Mouse (Mus musculus) liver, adult 2 months (tissue): Measurements from ENCODE around the gene Slu7. TPM values are rescaled to one million over a fixed set of nuclear protein-coding genes. Genes with fewer than 3 reads are reported as not detected.

Experiments
- DNase-seq: peaks from one replicate; pipeline ENCODE4 v3.0.0-alpha.2; 2011; ENCODE audit warnings: low read depth, low spot score; ENCODE audit errors: extremely low read depth
- H3K27ac ChIP-seq: fragments of 200-500 bp; replicated peaks from 2 replicates; pipeline ENCODE4 v1.5.1; 2012; ENCODE audit warnings: low read depth, mild to moderate bottlenecking, control low read depth, inconsistent platforms, low read length; ENCODE audit not compliant: insufficient read depth
- H3K27me3 ChIP-seq: fragments of 200-500 bp; 2 replicates; pipeline ENCODE4 v1.6.1; 2012; ENCODE audit warnings: mild to moderate bottlenecking, moderate library complexity, low read length, inconsistent platforms; ENCODE audit not compliant: control insufficient read depth, insufficient read depth
- H3K36me3 ChIP-seq: fragments of 200-500 bp; 2 replicates; pipeline ENCODE4 v1.6.1; 2012; ENCODE audit warnings: low read length, inconsistent platforms; ENCODE audit not compliant: control insufficient read depth, insufficient read depth
- H3K4me1 ChIP-seq: fragments of 200-500 bp; 2 replicates; pipeline ENCODE4 v1.6.1; 2011; ENCODE audit warnings: low read length; ENCODE audit not compliant: control insufficient read depth, insufficient read depth
- H3K4me3 ChIP-seq: fragments of 200-500 bp; 2 replicates; pipeline ENCODE4 v1.5.1; 2011; ENCODE audit warnings: low read depth, mild to moderate bottlenecking, control low read depth, low read length, moderate library complexity; ENCODE audit not compliant: insufficient read depth
- H3K79me2 ChIP-seq: fragments of 200-500 bp; 2 replicates; pipeline ENCODE4 v1.6.1; 2012; ENCODE audit warnings: inconsistent platforms, mild to moderate bottlenecking, low read length, moderate library complexity; ENCODE audit not compliant: control insufficient read depth, insufficient read depth
- H3K9ac ChIP-seq: fragments of 200-500 bp; 2 replicates; pipeline ENCODE4 v1.6.1; 2012; ENCODE audit warnings: low read depth, mild to moderate bottlenecking, control low read depth, inconsistent platforms, low read length
- CTCF ChIP-seq: fragments of 200-500 bp; IDR thresholded peaks from 2 replicates; pipeline ENCODE4 v1.5.1; 2011; ENCODE audit warnings: low read depth, low read length, control low read depth
- POLR2A ChIP-seq: fragments of 200-500 bp; IDR thresholded peaks from 2 replicates; pipeline ENCODE4 v1.6.1; 2011; ENCODE audit warnings: low read length, control low read depth; ENCODE audit not compliant: insufficient read depth; ENCODE audit errors: extremely low read depth
- WGBS: fragments of 180-500 bp; shearing (Covaris S2); methylation state at CpG from one replicate; pipeline ENCODE4 v1.1.7; 2018; 5-methylcytosine and 5-hydroxymethylcytosine counted together
- polyA plus RNA-seq: library from polyadenylated mRNA; depleted of rRNA; stranded (reverse); fragments of >200 nt; gene quantifications from 2 replicates; pipeline ENCODE4 v1.2.3, GENCODE M21; 2012
- total RNA-seq: library from RNA; depleted of rRNA; stranded (reverse); fragments of >200 nt; gene quantifications from 2 replicates; pipeline ENCODE4 v1.2.3, GENCODE M21; 2014

Slu7 gene
- total and polyA plus RNA-seq, 2 experiments = 1.7 to 13.2 TPM

GRCm38 (mm10) chr11:43388122-43389097, 45.1 kb upstream of the Slu7 start:
- Histone ChIP-seq H3K4me3 (no peak overlapping the region), H3K4me1 (peaks cover 2% of the 10 kb centered on the region; the same call in 1 of the 2 replicates), H3K27me3 (no peaks in the 10 kb centered on the region), H3K79me2 (no peaks in the 10 kb centered on the region), H3K36me3 (no peaks in the 10 kb centered on the region), H3K27ac (no peak overlapping the region), H3K9ac (no peak overlapping the region)
- no peak for DNase-seq
- TF ChIP-seq CTCF (no peak), POLR2A (no peak)
- 72% methylated on average over 21 of the region's 21 CpGs for WGBS

GRCm38 (mm10) chr11:43389118-43389517, 44.4 kb upstream of the Slu7 start:
- H3K9ac ChIP-seq = no peak overlapping the region
- no peaks in the 10 kb centered on the region for H3K36me3 ChIP-seq
- DNase-seq = no peak
- H3K79me2 ChIP-seq = no peaks in the 10 kb centered on the region
- no peak overlapping the region for H3K27ac ChIP-seq
- no peaks in the 10 kb centered on the region for H3K27me3 ChIP-seq
- WGBS = 93% methylated on average over 7 of the region's 7 CpGs
- no peak overlapping the region for H3K4me3 ChIP-seq
- peaks cover 2% of the 10 kb centered on the region; the same call in 1 of the 2 replicates for H3K4me1 ChIP-seq
- TF ChIP-seq CTCF (no peak), POLR2A (no peak)

GRCm38 (mm10) chr11:43392757-43393156, 40.8 kb upstream of the Slu7 start:
- no peak for DNase-seq
- Histone ChIP-seq H3K9ac (no peak overlapping the region), H3K79me2 (no peaks in the 10 kb centered on the region), H3K36me3 (no peaks in the 10 kb centered on the region), H3K27ac (no peak overlapping the region), H3K27me3 (no peaks in the 10 kb centered on the region), H3K4me1 (peaks cover 3% of the 10 kb centered on the region; the same call in 1 of the 2 replicates), H3K4me3 (no peak overlapping the region)
- 28% methylated on average over 2 of the region's 2 CpGs for WGBS
- no peak for TF ChIP-seq POLR2A
- no peak for TF ChIP-seq CTCF

GRCm38 (mm10) chr11:43393325-43393724, 40.2 kb upstream of the Slu7 start:
- H3K9ac ChIP-seq = no peak overlapping the region
- no peak for DNase-seq

GRCm38 (mm10) chr11:43395073-43395948, 38.2 kb upstream of the Slu7 start:
- Histone ChIP-seq H3K79me2 (no peaks in the 10 kb centered on the region), H3K9ac (no peak overlapping the region), H3K4me3 (no peak overlapping the region), H3K27me3 (no peaks in the 10 kb centered on the region), H3K27ac (no peak overlapping the region), H3K36me3 (no peaks in the 10 kb centered on the region), H3K4me1 (peaks cover 3% of the 10 kb centered on the region; the same call in 1 of the 2 replicates)
- 73% methylated on average over 14 of the region's 14 CpGs for WGBS
- peak; percentile 7 for DNase-seq
- no peak for TF ChIP-seq POLR2A
- no peak for TF ChIP-seq CTCF

More at GRCm38 (mm10) chr11:43393325-43393724, 40.2 kb upstream of the Slu7 start:
- H3K4me1 ChIP-seq = peaks cover 3% of the 10 kb centered on the region; the same call in 1 of the 2 replicates
- no peaks in the 10 kb centered on the region for H3K27me3 ChIP-seq
- no peaks in the 10 kb centered on the region for H3K36me3 ChIP-seq
- H3K27ac ChIP-seq = no peak overlapping the region
- no peak for TF ChIP-seq POLR2A
- TF ChIP-seq CTCF = no peak
- H3K4me3 ChIP-seq = no peak overlapping the region
- 88% methylated on average over 4 of the region's 4 CpGs for WGBS
- no peaks in the 10 kb centered on the region for H3K79me2 ChIP-seq
